34 mouse cellular contexts compared by ENCODE assay signal in genomic region chr2:91960459-91960858, GRCm38 (mm10). TPM values are rescaled to one million over a fixed set of nuclear protein-coding genes. Genes with fewer than 3 reads are reported as not detected.
DNase-seq lines count a peak whose midpoint lies in the region; ATAC-seq and TF ChIP-seq lines count a peak whose summit lies in the region.
"Had no signal": no experiment of that assay in that cellular context is flagged by ENCODE, and none has a peak within 500 bp of the region (broad histone marks: within the 10 kb centered on the region; RNA-seq: fewer than 3 reads in every experiment).

No protein-coding gene starts in this region.

- peaks cover 8% of the 10 kb centered on the region; the same call in 1 of the 2 replicates for H3K36me3 ChIP-seq in heart, embryonic 13.5 days
- 0 out of 2 replicates have a peak, but pooled peaks cover 2% of the 10 kb centered on the region for H3K36me3 ChIP-seq in liver, embryonic 11.5 days (ENCODE audit: control insufficient read depth, insufficient read depth, low read length)
- H3K36me3 ChIP-seq in liver, postnatal 0 days (replicated peaks; ENCODE audit: insufficient read depth, low read length) = no peaks in the 10 kb centered on the region; the same call in none of the 2 replicates
- H3K36me3 ChIP-seq in kidney, embryonic 16.5 days (ENCODE audit: insufficient read depth, low read length) = no peaks in the 10 kb centered on the region
- H3K36me3 ChIP-seq: embryonic facial prominence, embryonic 13.5 days; forebrain, embryonic 15.5 days; hindbrain, embryonic 13.5 days; midbrain, embryonic 15.5 days; neural tube, embryonic 15.5 days had no signal

- TF ChIP-seq POLR2A in cerebellum, adult 2 months (IDR thresholded peaks at IDR 0.05; ENCODE audit: borderline replicate concordance, insufficient read depth, low read length) = no peak

- H3K27ac ChIP-seq in cerebellum, adult 2 months (ENCODE audit: insufficient read depth, low read length) = peak overlapping the region; percentile 90
- H3K27ac ChIP-seq in heart, embryonic 13.5 days (replicated peaks) = no peak overlapping the region
- peak overlapping the region; percentile 17; the same call in 1 of the 2 replicates for H3K27ac ChIP-seq in liver, embryonic 11.5 days (ENCODE audit: low read depth, low read length)
- H3K27ac ChIP-seq in liver, postnatal 0 days (ENCODE audit: low read depth) = no peak overlapping the region
- no peak overlapping the region for H3K27ac ChIP-seq in kidney, embryonic 16.5 days (ENCODE audit: low read length)
- H3K27ac ChIP-seq: embryonic facial prominence, embryonic 13.5 days; forebrain, embryonic 10.5 days; forebrain, embryonic 15.5 days; heart, adult 2 months; kidney, embryonic 15.5 days; macrophage; midbrain, embryonic 10.5 days; midbrain, embryonic 15.5 days; neural tube, embryonic 15.5 days; stomach, postnatal 0 days had no signal

- H3K27me3 ChIP-seq in cerebellum, adult 2 months (ENCODE audit: control insufficient read depth, insufficient read depth, low read length) = no peaks in the 10 kb centered on the region
- H3K27me3 ChIP-seq in heart, embryonic 13.5 days (replicated peaks) = no peaks in the 10 kb centered on the region
- H3K27me3 ChIP-seq in liver, embryonic 11.5 days (replicated peaks; ENCODE audit: control insufficient read depth, insufficient read depth, low read length) = no peaks in the 10 kb centered on the region
- no peaks in the 10 kb centered on the region; the same call in 1 of the 2 replicates for H3K27me3 ChIP-seq in liver, postnatal 0 days (ENCODE audit: insufficient read depth, low read length)
- H3K27me3 ChIP-seq in kidney, embryonic 16.5 days (ENCODE audit: insufficient read depth, low read length) = no peaks in the 10 kb centered on the region
- H3K27me3 ChIP-seq: forebrain, embryonic 15.5 days; kidney, embryonic 15.5 days had no signal

- 25% methylated on average over 5 of the region's 5 CpGs for WGBS in cerebellum, adult 2 months
- 85% methylated on average over 5 of the region's 5 CpGs for WGBS in heart, embryonic 13.5 days
- WGBS in liver, embryonic 11.5 days = 87% methylated on average over 5 of the region's 5 CpGs
- 91% methylated on average over 5 of the region's 5 CpGs for WGBS in liver, postnatal 0 days (ENCODE audit: insufficient replicate concordance)
- 88% methylated on average over 5 of the region's 5 CpGs for WGBS in kidney, embryonic 16.5 days

- ATAC-seq in heart, embryonic 13.5 days (ENCODE audit: extremely low read depth, insufficient number of reproducible peaks, low FRiP score, low TSS enrichment) = no peak
- ATAC-seq in liver, embryonic 11.5 days (replicated peaks; ENCODE audit: low FRiP score) = no peak
- no peak for ATAC-seq in liver, postnatal 0 days
- ATAC-seq in kidney, embryonic 16.5 days (ENCODE audit: low FRiP score, low TSS enrichment) = no peak
- ATAC-seq: forebrain, embryonic 15.5 days; midbrain, embryonic 15.5 days had no signal

- H3K4me1 ChIP-seq in cerebellum, adult 2 months (ENCODE audit: control insufficient read depth, insufficient read depth, low read length) = peaks cover 50% of the 10 kb centered on the region
- peaks cover 91% of the 10 kb centered on the region for H3K4me1 ChIP-seq in heart, embryonic 13.5 days
- peaks cover 69% of the 10 kb centered on the region for H3K4me1 ChIP-seq in liver, embryonic 11.5 days (replicated peaks; ENCODE audit: control insufficient read depth, insufficient read depth, low read length)
- peaks cover 66% of the 10 kb centered on the region for H3K4me1 ChIP-seq in liver, postnatal 0 days (ENCODE audit: insufficient read depth)
- H3K4me1 ChIP-seq in kidney, embryonic 16.5 days (ENCODE audit: insufficient read depth, low read length) = peaks cover 49% of the 10 kb centered on the region

- H3K9me3 ChIP-seq in heart, embryonic 13.5 days = no peaks in the 10 kb centered on the region
- no peaks in the 10 kb centered on the region for H3K9me3 ChIP-seq in liver, embryonic 11.5 days (ENCODE audit: control insufficient read depth, low read length)
- H3K9me3 ChIP-seq in liver, postnatal 0 days (ENCODE audit: low read length) = no peaks in the 10 kb centered on the region
- no peaks in the 10 kb centered on the region for H3K9me3 ChIP-seq in kidney, embryonic 16.5 days (ENCODE audit: low read length)
- H3K9me3 ChIP-seq: embryonic facial prominence, embryonic 13.5 days; forebrain, embryonic 10.5 days; forebrain, embryonic 15.5 days; hindbrain, embryonic 13.5 days; kidney, embryonic 15.5 days; midbrain, embryonic 10.5 days; midbrain, embryonic 15.5 days; neural tube, embryonic 15.5 days had no signal

- DNase-seq in cerebellum, adult 2 months = peak in 1 of 2 experiments; percentile 49
- DNase-seq in cerebellum, adult 11 months = no peak
- no peak for DNase-seq in heart, postnatal 4 days
- no peak for DNase-seq in liver, embryonic 11.5 days (ENCODE audit: low spot score)
- no peak for DNase-seq in liver, postnatal 0 days
- peak; percentile 55 to 56 for DNase-seq in cerebellum, postnatal 14 days
- DNase-seq: adrenal gland, postnatal 14 days; gastrocnemius, postnatal 25 days; heart, adult 2 months; heart, postnatal 14 days; kidney, postnatal 36 days; layer of hippocampus, postnatal 36 days; lung, adult 18-20 months; lung, postnatal 10 days; right cerebral cortex, postnatal 25 days; spleen, adult 18-20 months; thymus, adult 18-20 months; thymus, postnatal 25 days had no signal

- H3K9ac ChIP-seq in heart, embryonic 13.5 days = peak overlapping the region; percentile 70; the same call in 1 of the 2 replicates
- no peak overlapping the region; the same call in 1 of the 2 replicates for H3K9ac ChIP-seq in liver, embryonic 11.5 days (ENCODE audit: low read depth, low read length)
- no peak overlapping the region for H3K9ac ChIP-seq in liver, postnatal 0 days (replicated peaks)
- H3K9ac ChIP-seq in kidney, embryonic 16.5 days (replicated peaks; ENCODE audit: low read length) = no peak overlapping the region
- H3K9ac ChIP-seq: forebrain, embryonic 15.5 days; hindbrain, embryonic 13.5 days; kidney, embryonic 15.5 days; midbrain, embryonic 15.5 days; neural tube, embryonic 15.5 days had no signal

- TF ChIP-seq CTCF in cerebellum, adult 2 months (IDR thresholded peaks at IDR 0.05; ENCODE audit: borderline replicate concordance, insufficient read depth, low read depth, low read length) = no peak
- no peak for TF ChIP-seq CTCF in liver, postnatal 0 days (IDR thresholded peaks at IDR 0.05; ENCODE audit: low read depth)

- H3K4me2 ChIP-seq in heart, embryonic 13.5 days = no peak overlapping the region
- H3K4me2 ChIP-seq in liver, embryonic 11.5 days = no peak overlapping the region
- H3K4me2 ChIP-seq in liver, postnatal 0 days (ENCODE audit: low read depth, low read length) = no peak overlapping the region
- H3K4me2 ChIP-seq in kidney, embryonic 16.5 days (replicated peaks; ENCODE audit: low read depth, low read length) = no peak overlapping the region
- H3K4me2 ChIP-seq: embryonic facial prominence, embryonic 13.5 days; forebrain, embryonic 15.5 days; hindbrain, embryonic 13.5 days; kidney, embryonic 15.5 days; midbrain, embryonic 15.5 days had no signal

- no peak for TF ChIP-seq EP300 in liver, postnatal 0 days (IDR thresholded peaks at IDR 0.05; ENCODE audit: low read depth)

- H3K4me3 ChIP-seq in cerebellum, adult 2 months (replicated peaks; ENCODE audit: insufficient read depth, low read depth, low read length) = peak overlapping the region; percentile 34
- no peak overlapping the region for H3K4me3 ChIP-seq in heart, embryonic 13.5 days
- no peak overlapping the region for H3K4me3 ChIP-seq in liver, embryonic 11.5 days (ENCODE audit: low read depth, low read length)
- no peak overlapping the region for H3K4me3 ChIP-seq in liver, postnatal 0 days (ENCODE audit: low read depth, low read length)
- H3K4me3 ChIP-seq in kidney, embryonic 16.5 days (ENCODE audit: low read length) = no peak overlapping the region
- H3K4me3 ChIP-seq: embryonic facial prominence, embryonic 13.5 days; forebrain, embryonic 10.5 days; forebrain, embryonic 15.5 days; heart, adult 2 months; hindbrain, embryonic 13.5 days; kidney, embryonic 15.5 days; midbrain, embryonic 10.5 days; midbrain, embryonic 15.5 days; neural tube, embryonic 15.5 days had no signal

RNA-seq across cellular contexts. Expression of gene Gm9821, which starts 15.0 kb away (rescaled TPM):
- polyA plus RNA-seq in cerebellum, adult 2 months (2012; rRNA removed) = not detected in 2 replicates
- polyA plus RNA-seq in heart, embryonic 13.5 days (2015; fragmentation: Nextera tagmentation; extraction: Ambion mirVana) = 1.6 and 2.2 TPM in 2 replicates
- total RNA-seq in heart, postnatal 4 days (2021) = not detected
- 3.7 and 4.8 TPM in 2 replicates for polyA plus RNA-seq in liver, embryonic 11.5 days (2014; fragmentation: Nextera tagmentation; extraction: Ambion mirVana)
- 0.13 and 0.20 TPM in 2 replicates for polyA plus RNA-seq in liver, postnatal 0 days (2015; fragmentation: Nextera tagmentation; extraction: Ambion mirVana)
- 0.27 and 0.71 TPM in 2 replicates for polyA plus RNA-seq in kidney, embryonic 16.5 days (2015; fragmentation: Nextera tagmentation; extraction: Ambion mirVana)
- total RNA-seq: adrenal gland, postnatal 14 days; gastrocnemius, adult 18-20 months; gastrocnemius, postnatal 25 days; heart, adult 2 months; heart, postnatal 14 days; layer of hippocampus, postnatal 36 days; left cerebral cortex, postnatal 14 days; liver, adult 2 months had no signal
- polyA plus RNA-seq: heart, adult 2 months; liver, adult 2 months had no signal

RNA-seq across cellular contexts. Expression of gene Dgkz, which starts 15.2 kb away (rescaled TPM):
- polyA plus RNA-seq in cerebellum, adult 2 months (2012; rRNA removed) = 716 and 832 TPM in 2 replicates
- 37.9 and 43.4 TPM in 2 replicates for polyA plus RNA-seq in heart, embryonic 13.5 days (2015; fragmentation: Nextera tagmentation; extraction: Ambion mirVana)
- 10 to 100 TPM; 76.6 to 80.9 TPM for total RNA-seq in heart, postnatal 4 days (2021)
- 81.4 and 85.9 TPM in 2 replicates for polyA plus RNA-seq in liver, embryonic 11.5 days (2014; fragmentation: Nextera tagmentation; extraction: Ambion mirVana)
- 13.9 and 15.9 TPM in 2 replicates for polyA plus RNA-seq in liver, postnatal 0 days (2015; fragmentation: Nextera tagmentation; extraction: Ambion mirVana)
- polyA plus RNA-seq in kidney, embryonic 16.5 days (2015; fragmentation: Nextera tagmentation; extraction: Ambion mirVana) = 52.0 and 52.1 TPM in 2 replicates

RNA-seq across cellular contexts. Expression of gene Mdk, which starts 28.4 kb away (rescaled TPM):
- polyA plus RNA-seq in cerebellum, adult 2 months (2012; rRNA removed) = 77.8 and 78.9 TPM in 2 replicates
- polyA plus RNA-seq in heart, embryonic 13.5 days (2015; fragmentation: Nextera tagmentation; extraction: Ambion mirVana) = 603 and 654 TPM in 2 replicates
- 100 to 1,000 TPM; 102 to 110 TPM for total RNA-seq in heart, postnatal 4 days (2021)
- polyA plus RNA-seq in liver, embryonic 11.5 days (2014; fragmentation: Nextera tagmentation; extraction: Ambion mirVana) = 461 and 501 TPM in 2 replicates
- 5.0 and 6.8 TPM in 2 replicates for polyA plus RNA-seq in liver, postnatal 0 days (2015; fragmentation: Nextera tagmentation; extraction: Ambion mirVana)
- polyA plus RNA-seq in kidney, embryonic 16.5 days (2015; fragmentation: Nextera tagmentation; extraction: Ambion mirVana) = 1,159 and 1,184 TPM in 2 replicates
- total RNA-seq: liver, adult 2 months had no signal

RNA-seq across cellular contexts. Expression of gene Chrm4, which starts 33.4 kb away (rescaled TPM):
- 2.0 TPM in 2 replicates for polyA plus RNA-seq in cerebellum, adult 2 months (2012; rRNA removed)
- not detected in 2 replicates for polyA plus RNA-seq in heart, embryonic 13.5 days (2015; fragmentation: Nextera tagmentation; extraction: Ambion mirVana)
- total RNA-seq in heart, postnatal 4 days (2021) = not detected
- polyA plus RNA-seq in liver, embryonic 11.5 days (2014; fragmentation: Nextera tagmentation; extraction: Ambion mirVana) = 0.34 and 0.36 TPM in 2 replicates
- polyA plus RNA-seq in liver, postnatal 0 days (2015; fragmentation: Nextera tagmentation; extraction: Ambion mirVana) = not detected in 2 replicates
- 0.11 and 0.19 TPM in 2 replicates for polyA plus RNA-seq in kidney, embryonic 16.5 days (2015; fragmentation: Nextera tagmentation; extraction: Ambion mirVana)
- total RNA-seq: gastrocnemius, adult 18-20 months; gastrocnemius, postnatal 25 days; heart, adult 2 months; heart, postnatal 14 days; liver, adult 2 months had no signal
- polyA plus RNA-seq: heart, embryonic 14.5 days; liver, adult 2 months; macrophage had no signal

Comparison
In these comparisons a context has a peak if more than half of its experiments do, and no peak if none do; other contexts are left out.
1. DNase-seq: peak in cerebellum, postnatal 14 days (2 of 2); none in cerebellum, adult 11 months (single experiment), heart, postnatal 4 days (single experiment), liver, embryonic 11.5 days (single experiment) and liver, postnatal 0 days (single experiment).
2. H3K27ac ChIP-seq: peak in cerebellum, adult 2 months (single experiment) and liver, embryonic 11.5 days (single experiment); none in heart, embryonic 13.5 days (single experiment), liver, postnatal 0 days (single experiment) and kidney, embryonic 16.5 days (single experiment).
3. RNA of gene Mdk, which starts 28.4 kb away (polyA plus RNA-seq): 1,159 to 1,184 TPM in kidney, embryonic 16.5 days, 603 to 654 TPM in heart, embryonic 13.5 days, 461 to 501 TPM in liver, embryonic 11.5 days and 77.8 to 78.9 TPM in cerebellum, adult 2 months; 5.0 to 6.8 TPM in liver, postnatal 0 days; every median in the first group is over 10 times any median in the second.